Comparison of ENCODE assay signal across 10 mouse cellular contexts in genomic region chr6:137102662-137103179, GRCm38 (mm10).
A peak's percentile ranks its signal among the peaks of the same experiment; 100 is the strongest.
DNase-seq lines count a peak whose midpoint lies in the region; ATAC-seq and TF ChIP-seq lines count a peak whose summit lies in the region.
"Had no signal": no experiment of that assay in that cellular context is flagged by ENCODE, and none has a peak within 500 bp of the region (broad histone marks: within the 10 kb centered on the region; RNA-seq: fewer than 3 reads in every experiment).

No protein-coding gene starts in this region.

- H3K4me1 ChIP-seq in hindbrain, embryonic 10.5 days (replicated peaks): peaks cover 17% of the 10 kb centered on the region
- H3K4me1 ChIP-seq in hindbrain, embryonic 12.5 days: 0 out of 2 replicates have a peak, but pooled peaks cover 3% of the 10 kb centered on the region
- H3K4me1 ChIP-seq in embryonic facial prominence, embryonic 15.5 days: peaks cover 34% of the 10 kb centered on the region

- no peak for ATAC-seq in hindbrain, embryonic 12.5 days (ENCODE audit: low FRiP score)
- peak; percentile 14 for ATAC-seq in CD4-positive, CD25-positive, alpha-beta regulatory T cell, adult 4 months
- ATAC-seq in embryonic facial prominence, embryonic 15.5 days (ENCODE audit: insufficient number of reproducible peaks, low FRiP score, low TSS enrichment, low read depth): peak; percentile 58; the same call in 1 of the 2 replicates
- peak; percentile 49; the same call in 1 of the 2 replicates for ATAC-seq in megakaryocyte, adult 5-6 weeks (ENCODE audit: poor library complexity, severe bottlenecking)

- 0 out of 2 replicates have a peak overlapping the region, but pooled peaks have one; percentile 40 for H3K27ac ChIP-seq in hindbrain, embryonic 10.5 days
- H3K27ac ChIP-seq in hindbrain, embryonic 12.5 days: no peak overlapping the region
- H3K27ac ChIP-seq in embryonic facial prominence, embryonic 15.5 days (replicated peaks): peak overlapping the region; percentile 65
- H3K27ac ChIP-seq in layer of hippocampus, adult 2 months: no peak overlapping the region
- H3K27ac ChIP-seq: hindbrain, embryonic 14.5 days had no signal

- no peak overlapping the region for H3K4me2 ChIP-seq in hindbrain, embryonic 12.5 days (replicated peaks)
- no peak overlapping the region for H3K4me2 ChIP-seq in embryonic facial prominence, embryonic 15.5 days (replicated peaks)
- H3K4me2 ChIP-seq: hindbrain, embryonic 14.5 days had no signal

- no peak for TF ChIP-seq CTCF in layer of hippocampus, adult 2 months (conservative IDR thresholded peaks at IDR 0.05)

- DNase-seq in hindbrain, embryonic 10.5 days (ENCODE audit: low spot score): no peak
- DNase-seq in thymus, postnatal 36 days: no peak
- no peak for DNase-seq in layer of hippocampus, adult 2 months (ENCODE audit: low spot score in 2 of 2)
- DNase-seq in embryo, embryonic 11 days: no peak
- DNase-seq: kidney, postnatal 14 days had no signal

- no peaks in the 10 kb centered on the region for H3K9me3 ChIP-seq in hindbrain, embryonic 10.5 days
- H3K9me3 ChIP-seq in hindbrain, embryonic 12.5 days (replicated peaks): no peaks in the 10 kb centered on the region
- H3K9me3 ChIP-seq in embryonic facial prominence, embryonic 15.5 days (replicated peaks): no peaks in the 10 kb centered on the region; the same call in 1 of the 2 replicates

- no peaks in the 10 kb centered on the region for H3K36me3 ChIP-seq in hindbrain, embryonic 10.5 days
- no peaks in the 10 kb centered on the region for H3K36me3 ChIP-seq in hindbrain, embryonic 12.5 days
- 0 out of 2 replicates have a peak, but pooled peaks cover 5% of the 10 kb centered on the region for H3K36me3 ChIP-seq in embryonic facial prominence, embryonic 15.5 days

- no peak overlapping the region for H3K9ac ChIP-seq in hindbrain, embryonic 12.5 days
- H3K9ac ChIP-seq in embryonic facial prominence, embryonic 15.5 days: no peak overlapping the region
- H3K9ac ChIP-seq: hindbrain, embryonic 14.5 days had no signal

- 55% methylated on average over 10 of the region's 10 CpGs for WGBS in hindbrain, embryonic 10.5 days
- 52% methylated on average over 10 of the region's 10 CpGs for WGBS in hindbrain, embryonic 12.5 days
- 25% methylated on average over 10 of the region's 10 CpGs for WGBS in embryonic facial prominence, embryonic 15.5 days

- no peak overlapping the region for H3K4me3 ChIP-seq in hindbrain, embryonic 10.5 days
- no peak overlapping the region for H3K4me3 ChIP-seq in hindbrain, embryonic 12.5 days
- H3K4me3 ChIP-seq in embryonic facial prominence, embryonic 15.5 days (replicated peaks): no peak overlapping the region
- no peak overlapping the region for H3K4me3 ChIP-seq in layer of hippocampus, adult 2 months

- H3K27me3 ChIP-seq in hindbrain, embryonic 10.5 days (ENCODE audit: insufficient read depth, poor library complexity, severe bottlenecking): no peaks in the 10 kb centered on the region
- no peaks in the 10 kb centered on the region for H3K27me3 ChIP-seq in hindbrain, embryonic 12.5 days
- H3K27me3 ChIP-seq in embryonic facial prominence, embryonic 15.5 days: no peaks in the 10 kb centered on the region

Comparison
In these comparisons a context has a peak if more than half of its experiments do, and no peak if none do; other contexts are left out.
1. H3K27ac ChIP-seq: peak in hindbrain, embryonic 10.5 days (single experiment) and embryonic facial prominence, embryonic 15.5 days (single experiment); none in hindbrain, embryonic 12.5 days (single experiment) and layer of hippocampus, adult 2 months (single experiment).